Mouse (Mus musculus) liver, embryonic 14.5 days (tissue): Measurements from ENCODE around the gene Polr2f.

ENCODE experiments used
- CTCF ChIP-seq: IDR thresholded peaks from 2 replicates; pipeline ENCODE4 v1.5.1; 2016; ENCODE audit warnings: antibody characterized with exemption, low read depth, control low read depth
- EP300 ChIP-seq: IDR thresholded peaks from 2 replicates; pipeline ENCODE4 v1.6.1; 2016; ENCODE audit warnings: antibody characterized with exemption, low read depth

- no peak for TF ChIP-seq EP300
- no peak for TF ChIP-seq CTCF
These were observed 17.1 kb upstream of the Polr2f start for GRCm38 (mm10) chr15:79123751-79124150.
